In genomic region chr12:80136264-80136930, GRCm38 (mm10) we compare ENCODE assay signal across 11 mouse cellular contexts. TPM values are rescaled to one million over a fixed set of nuclear protein-coding genes. Genes with fewer than 3 reads are reported as not detected.
DNase-seq lines count a peak whose midpoint lies in the region; ATAC-seq lines count a peak whose summit lies in the region.
"Had no signal": no experiment of that assay in that cellular context is flagged by ENCODE, and none has a peak within 500 bp of the region (broad histone marks: within the 10 kb centered on the region; RNA-seq: fewer than 3 reads in every experiment).

No protein-coding gene starts in this region.

- H3K9ac ChIP-seq in forebrain, embryonic 12.5 days, result no peak overlapping the region
- H3K9ac ChIP-seq in midbrain, embryonic 15.5 days, result no peak overlapping the region
- H3K9ac ChIP-seq in heart, embryonic 13.5 days, result no peak overlapping the region
- H3K9ac ChIP-seq: limb, embryonic 12.5 days had no signal

- 0 out of 2 replicates have a peak overlapping the region, but pooled peaks have one; percentile 22 for H3K27ac ChIP-seq in forebrain, embryonic 10.5 days
- no peak overlapping the region for H3K27ac ChIP-seq in forebrain, embryonic 12.5 days
- peak overlapping the region; percentile 60 for H3K27ac ChIP-seq in midbrain, embryonic 10.5 days (replicated peaks)
- H3K27ac ChIP-seq in midbrain, embryonic 15.5 days, result no peak overlapping the region
- peak overlapping the region; percentile 90 for H3K27ac ChIP-seq in heart, embryonic 13.5 days (replicated peaks)
- H3K27ac ChIP-seq: limb, embryonic 12.5 days had no signal

- no peaks in the 10 kb centered on the region for H3K36me3 ChIP-seq in forebrain, embryonic 10.5 days (replicated peaks)
- H3K36me3 ChIP-seq in forebrain, embryonic 12.5 days (replicated peaks), result no peaks in the 10 kb centered on the region
- no peaks in the 10 kb centered on the region for H3K36me3 ChIP-seq in midbrain, embryonic 10.5 days
- no peaks in the 10 kb centered on the region for H3K36me3 ChIP-seq in midbrain, embryonic 15.5 days (replicated peaks)
- no peaks in the 10 kb centered on the region for H3K36me3 ChIP-seq in heart, embryonic 13.5 days
- H3K36me3 ChIP-seq: limb, embryonic 12.5 days had no signal

- no peak for DNase-seq in forebrain, embryonic 10.5 days (ENCODE audit: extremely low spot score, low spot score)
- DNase-seq in midbrain, embryonic 10.5 days (ENCODE audit: low spot score), result no peak
- DNase-seq in lung, postnatal 25 days (ENCODE audit: low spot score), result peak; percentile 72
- no peak for DNase-seq in embryo, embryonic 10.5 days (ENCODE audit: low spot score)
- DNase-seq in B cell, adult 2 months, result no peak
- DNase-seq: gastrocnemius, postnatal 14 days had no signal

- no peaks in the 10 kb centered on the region for H3K9me3 ChIP-seq in forebrain, embryonic 10.5 days
- H3K9me3 ChIP-seq in forebrain, embryonic 12.5 days, result no peaks in the 10 kb centered on the region
- no peaks in the 10 kb centered on the region for H3K9me3 ChIP-seq in midbrain, embryonic 10.5 days (replicated peaks)
- H3K9me3 ChIP-seq in midbrain, embryonic 15.5 days, result no peaks in the 10 kb centered on the region
- no peaks in the 10 kb centered on the region for H3K9me3 ChIP-seq in heart, embryonic 13.5 days
- H3K9me3 ChIP-seq: limb, embryonic 12.5 days had no signal

- 93% methylated on average over 12 of the region's 12 CpGs for WGBS in forebrain, embryonic 10.5 days
- 95% methylated on average over 12 of the region's 12 CpGs for WGBS in forebrain, embryonic 12.5 days
- WGBS in midbrain, embryonic 10.5 days, result 94% methylated on average over 12 of the region's 12 CpGs
- 92% methylated on average over 12 of the region's 12 CpGs for WGBS in midbrain, embryonic 15.5 days
- 15% methylated on average over 12 of the region's 12 CpGs for WGBS in heart, embryonic 13.5 days

- no peak overlapping the region for H3K4me3 ChIP-seq in forebrain, embryonic 10.5 days
- H3K4me3 ChIP-seq in forebrain, embryonic 12.5 days (replicated peaks), result no peak overlapping the region
- H3K4me3 ChIP-seq in midbrain, embryonic 10.5 days, result no peak overlapping the region
- no peak overlapping the region for H3K4me3 ChIP-seq in midbrain, embryonic 15.5 days
- H3K4me3 ChIP-seq in heart, embryonic 13.5 days, result no peak overlapping the region
- H3K4me3 ChIP-seq: limb, embryonic 12.5 days had no signal

- H3K4me2 ChIP-seq in forebrain, embryonic 12.5 days, result no peak overlapping the region
- no peak overlapping the region for H3K4me2 ChIP-seq in midbrain, embryonic 15.5 days
- peak overlapping the region; percentile 25 for H3K4me2 ChIP-seq in heart, embryonic 13.5 days
- H3K4me2 ChIP-seq: limb, embryonic 12.5 days had no signal

- H3K27me3 ChIP-seq in forebrain, embryonic 10.5 days (ENCODE audit: poor library complexity, severe bottlenecking), result peaks cover 12% of the 10 kb centered on the region
- H3K27me3 ChIP-seq in forebrain, embryonic 12.5 days, result no peaks in the 10 kb centered on the region
- peaks cover 5% of the 10 kb centered on the region; the same call in 1 of the 2 replicates for H3K27me3 ChIP-seq in midbrain, embryonic 10.5 days (ENCODE audit: low read depth, poor library complexity, severe bottlenecking)
- H3K27me3 ChIP-seq in midbrain, embryonic 15.5 days (replicated peaks), result no peaks in the 10 kb centered on the region
- H3K27me3 ChIP-seq in heart, embryonic 13.5 days (replicated peaks), result no peaks in the 10 kb centered on the region
- H3K27me3 ChIP-seq: limb, embryonic 12.5 days had no signal

- ATAC-seq in forebrain, embryonic 12.5 days (ENCODE audit: low FRiP score), result no peak
- no peak for ATAC-seq in midbrain, embryonic 15.5 days (replicated peaks)
- peak; percentile 20; the same call in 1 of the 2 replicates for ATAC-seq in heart, embryonic 13.5 days (ENCODE audit: extremely low read depth, insufficient number of reproducible peaks, low FRiP score, low TSS enrichment)
- ATAC-seq: intestine, embryonic 16.5 days had no signal

- peaks cover 24% of the 10 kb centered on the region for H3K4me1 ChIP-seq in forebrain, embryonic 10.5 days
- peaks cover 13% of the 10 kb centered on the region for H3K4me1 ChIP-seq in forebrain, embryonic 12.5 days
- H3K4me1 ChIP-seq in midbrain, embryonic 10.5 days, result peaks cover 18% of the 10 kb centered on the region
- H3K4me1 ChIP-seq in midbrain, embryonic 15.5 days, result peaks cover 9% of the 10 kb centered on the region
- H3K4me1 ChIP-seq in heart, embryonic 13.5 days, result peaks cover 43% of the 10 kb centered on the region

RNA-seq across cellular contexts. Expression of gene Zfp36l1, which starts 23.6 kb away (rescaled TPM):
- polyA plus RNA-seq in forebrain, embryonic 10.5 days (2016; fragmentation: Nextera tagmentation; extraction: Ambion mirVana), result 121 and 129 TPM in 2 replicates
- polyA plus RNA-seq in forebrain, embryonic 12.5 days (2016; fragmentation: Nextera tagmentation; extraction: Ambion mirVana), result 91.5 and 96.5 TPM in 2 replicates
- polyA plus RNA-seq in midbrain, embryonic 10.5 days (2016; fragmentation: Nextera tagmentation; extraction: Ambion mirVana), result 127 and 141 TPM in 2 replicates
- 37.1 and 41.4 TPM in 2 replicates for polyA plus RNA-seq in midbrain, embryonic 15.5 days (2015; fragmentation: Nextera tagmentation; extraction: Ambion mirVana)
- polyA plus RNA-seq in heart, embryonic 13.5 days (2015; fragmentation: Nextera tagmentation; extraction: Ambion mirVana), result 89.3 and 96.2 TPM in 2 replicates

Comparison
In these comparisons a context has a peak if more than half of its experiments do, and no peak if none do; other contexts are left out.
1. H3K27ac ChIP-seq: peak in forebrain, embryonic 10.5 days (single experiment), midbrain, embryonic 10.5 days (single experiment) and heart, embryonic 13.5 days (single experiment); none in forebrain, embryonic 12.5 days (single experiment) and midbrain, embryonic 15.5 days (single experiment).